Mouse (Mus musculus) erythroblast, embryonic 14.5 days (primary cell): ENCODE measurements around the gene Hist1h2bn.
"Not testable (repeated sequence)": the region's sequence is repeated elsewhere in the genome, so short reads cannot be mapped to it uniquely, and the experiment has no call there.

ENCODE experiments used
- GATA1 ChIP-seq: IDR thresholded peaks from 2 replicates; pipeline ENCODE4 v1.6.1; 2012; ENCODE audit warnings: low read length, inconsistent platforms, mixed read lengths
- TAL1 ChIP-seq: IDR thresholded peaks from 3 replicates; pipeline ENCODE4 v1.6.1; 2012; ENCODE audit warnings: low read length, inconsistent platforms, mixed read lengths

DNA sequence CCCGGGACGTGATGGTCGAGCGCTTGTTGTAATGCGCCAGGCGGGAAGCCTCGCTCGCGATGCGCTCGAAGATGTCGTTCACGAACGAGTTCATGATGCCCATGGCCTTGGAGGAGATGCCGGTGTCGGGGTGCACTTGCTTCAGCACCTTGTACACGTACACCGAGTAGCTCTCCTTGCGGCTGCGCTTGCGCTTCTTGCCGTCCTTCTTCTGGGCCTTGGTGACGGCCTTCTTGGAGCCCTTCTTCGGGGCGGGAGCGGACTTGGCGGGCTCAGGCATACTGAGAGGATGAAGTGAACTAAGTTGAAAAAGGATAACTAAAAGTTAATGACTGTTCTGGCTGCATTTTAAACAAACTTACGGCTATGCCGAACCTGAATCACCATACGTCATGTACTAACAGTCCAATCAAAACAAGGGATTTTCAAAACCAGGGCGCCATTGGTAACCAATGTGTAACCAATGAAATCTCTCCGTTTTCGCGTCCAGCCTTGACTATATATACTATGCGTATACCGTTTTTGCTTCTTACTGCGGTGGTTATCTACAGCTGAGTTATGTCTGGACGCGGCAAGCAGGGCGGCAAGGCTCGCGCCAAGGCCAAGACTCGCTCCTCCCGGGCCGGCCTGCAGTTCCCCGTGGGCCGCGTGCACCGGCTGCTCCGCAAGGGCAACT lies 37.9 kb upstream of the Hist1h2bn start, which contains the start of the genes Hist1h2bl and Hist1h2ai:
- not testable (repeated sequence) for TF ChIP-seq GATA1, TAL1
